Mouse (Mus musculus): ENCODE data around the gene 4931422A03Rik. TPM values are rescaled to one million over a fixed set of nuclear protein-coding genes. Genes with fewer than 3 reads are reported as not detected.

Gene 4931422A03Rik
- polyA plus RNA-seq, 1 experiment = not detected

GRCm38 (mm10) chr2:104059786-104060185, 31.6 kb upstream of the 4931422A03Rik start:
- Histone ChIP-seq H3K27me3 (ENCODE audit: control insufficient read depth, insufficient read depth, low read length) (no peaks in the 10 kb centered on the region), H3K27ac (ENCODE audit: insufficient read depth, low read depth, low read length) (no peak overlapping the region), H3K36me3 (ENCODE audit: control insufficient read depth, insufficient read depth, low read length) (peaks cover 20% of the 10 kb centered on the region), H3K4me3 (ENCODE audit: low read depth, low read length) (no peak overlapping the region), H3K4me1 (ENCODE audit: control insufficient read depth, insufficient read depth, insufficient read length, low read length) (no peaks in the 10 kb centered on the region)
- WGBS = 86% methylated on average over 10 of the region's 10 CpGs
- TF ChIP-seq CTCF (IDR thresholded peaks at IDR 0.05; ENCODE audit: extremely low read depth, insufficient read length, insufficient replicate concordance, low read depth, low read length) (no peak), POLR2A (IDR thresholded peaks at IDR 0.05; ENCODE audit: low read depth, low read length) (no peak)

- WGBS = 87% methylated on average over 4 of the region's 4 CpGs
- TF ChIP-seq CTCF (IDR thresholded peaks at IDR 0.05; ENCODE audit: extremely low read depth, insufficient read length, insufficient replicate concordance, low read depth, low read length) = no peak
- TF ChIP-seq POLR2A (IDR thresholded peaks at IDR 0.05; ENCODE audit: low read depth, low read length) = no peak
- H3K36me3 ChIP-seq (ENCODE audit: control insufficient read depth, insufficient read depth, low read length) = peaks cover 25% of the 10 kb centered on the region
- H3K27ac ChIP-seq (ENCODE audit: insufficient read depth, low read depth, low read length) = no peak overlapping the region
- no peaks in the 10 kb centered on the region for H3K4me1 ChIP-seq (ENCODE audit: control insufficient read depth, insufficient read depth, insufficient read length, low read length)
- H3K27me3 ChIP-seq (ENCODE audit: control insufficient read depth, insufficient read depth, low read length) = no peaks in the 10 kb centered on the region
- no peak overlapping the region for H3K4me3 ChIP-seq (ENCODE audit: low read depth, low read length)
Observed at GRCm38 (mm10) chr2:104058954-104059353, 30.8 kb upstream of the 4931422A03Rik start.

GRCm38 (mm10) chr2:104058381-104058780, 30.2 kb upstream of the 4931422A03Rik start:
- 93% methylated on average over 1 of the region's 1 CpGs for WGBS
- Histone ChIP-seq H3K27ac (ENCODE audit: insufficient read depth, low read depth, low read length) (no peak overlapping the region), H3K4me3 (ENCODE audit: low read depth, low read length) (no peak overlapping the region), H3K27me3 (ENCODE audit: control insufficient read depth, insufficient read depth, low read length) (no peaks in the 10 kb centered on the region), H3K4me1 (ENCODE audit: control insufficient read depth, insufficient read depth, insufficient read length, low read length) (no peaks in the 10 kb centered on the region), H3K36me3 (ENCODE audit: control insufficient read depth, insufficient read depth, low read length) (peaks cover 25% of the 10 kb centered on the region)
- TF ChIP-seq POLR2A (IDR thresholded peaks at IDR 0.05; ENCODE audit: low read depth, low read length) (no peak), CTCF (IDR thresholded peaks at IDR 0.05; ENCODE audit: extremely low read depth, insufficient read length, insufficient replicate concordance, low read depth, low read length) (no peak)

GRCm38 (mm10) chr2:104044479-104045080, 16.4 kb upstream of the 4931422A03Rik start:
- TF ChIP-seq CTCF (IDR thresholded peaks at IDR 0.05; ENCODE audit: extremely low read depth, insufficient read length, insufficient replicate concordance, low read depth, low read length) = no peak
- no peak for TF ChIP-seq POLR2A (IDR thresholded peaks at IDR 0.05; ENCODE audit: low read depth, low read length)
- Histone ChIP-seq H3K4me1 (ENCODE audit: control insufficient read depth, insufficient read depth, insufficient read length, low read length) (no peaks in the 10 kb centered on the region), H3K4me3 (ENCODE audit: low read depth, low read length) (no peak overlapping the region), H3K27me3 (ENCODE audit: control insufficient read depth, insufficient read depth, low read length) (no peaks in the 10 kb centered on the region), H3K36me3 (ENCODE audit: control insufficient read depth, insufficient read depth, low read length) (peaks cover 24% of the 10 kb centered on the region), H3K27ac (ENCODE audit: insufficient read depth, low read depth, low read length) (no peak overlapping the region)
- WGBS = 76% methylated on average over 1 of the region's 1 CpGs

GRCm38 (mm10) chr2:104043624-104044478, 15.7 kb upstream of the 4931422A03Rik start:
- TF ChIP-seq CTCF (IDR thresholded peaks at IDR 0.05; ENCODE audit: extremely low read depth, insufficient read length, insufficient replicate concordance, low read depth, low read length) (no peak), POLR2A (IDR thresholded peaks at IDR 0.05; ENCODE audit: low read depth, low read length) (no peak)

GRCm38 (mm10) chr2:104042766-104043165, 14.6 kb upstream of the 4931422A03Rik start:
- WGBS = 96% methylated on average over 15 of the region's 15 CpGs
- H3K4me3 ChIP-seq (ENCODE audit: low read depth, low read length) = no peak overlapping the region
- no peak for TF ChIP-seq CTCF (IDR thresholded peaks at IDR 0.05; ENCODE audit: extremely low read depth, insufficient read length, insufficient replicate concordance, low read depth, low read length)
- no peak for TF ChIP-seq POLR2A (IDR thresholded peaks at IDR 0.05; ENCODE audit: low read depth, low read length)
- no peak overlapping the region for H3K27ac ChIP-seq (ENCODE audit: insufficient read depth, low read depth, low read length)
- no peaks in the 10 kb centered on the region for H3K4me1 ChIP-seq (ENCODE audit: control insufficient read depth, insufficient read depth, insufficient read length, low read length)
- H3K27me3 ChIP-seq (ENCODE audit: control insufficient read depth, insufficient read depth, low read length) = no peaks in the 10 kb centered on the region
- H3K36me3 ChIP-seq (ENCODE audit: control insufficient read depth, insufficient read depth, low read length) = peaks cover 22% of the 10 kb centered on the region

More at GRCm38 (mm10) chr2:104043624-104044478, 15.7 kb upstream of the 4931422A03Rik start:
- Histone ChIP-seq H3K4me1 (ENCODE audit: control insufficient read depth, insufficient read depth, insufficient read length, low read length) (no peaks in the 10 kb centered on the region), H3K4me3 (ENCODE audit: low read depth, low read length) (no peak overlapping the region), H3K27ac (ENCODE audit: insufficient read depth, low read depth, low read length) (no peak overlapping the region), H3K36me3 (ENCODE audit: control insufficient read depth, insufficient read depth, low read length) (peaks cover 26% of the 10 kb centered on the region), H3K27me3 (ENCODE audit: control insufficient read depth, insufficient read depth, low read length) (no peaks in the 10 kb centered on the region)
- WGBS = 68% methylated on average over 5 of the region's 5 CpGs

- Histone ChIP-seq H3K27me3 (ENCODE audit: control insufficient read depth, insufficient read depth, low read length) (no peaks in the 10 kb centered on the region), H3K4me1 (ENCODE audit: control insufficient read depth, insufficient read depth, insufficient read length, low read length) (no peaks in the 10 kb centered on the region), H3K4me3 (ENCODE audit: low read depth, low read length) (no peak overlapping the region), H3K36me3 (ENCODE audit: control insufficient read depth, insufficient read depth, low read length) (peaks cover 24% of the 10 kb centered on the region), H3K27ac (ENCODE audit: insufficient read depth, low read depth, low read length) (no peak overlapping the region)
- TF ChIP-seq CTCF (IDR thresholded peaks at IDR 0.05; ENCODE audit: extremely low read depth, insufficient read length, insufficient replicate concordance, low read depth, low read length) = no peak
- no peak for TF ChIP-seq POLR2A (IDR thresholded peaks at IDR 0.05; ENCODE audit: low read depth, low read length)
- WGBS = 20% methylated on average over 5 of the region's 5 CpGs
Observed at GRCm38 (mm10) chr2:104041632-104042031, 13.5 kb upstream of the 4931422A03Rik start.
